Mouse (Mus musculus) forebrain, embryonic 10.5 days (tissue): ENCODE results near the gene Acadm. TPM values are rescaled to one million over a fixed set of nuclear protein-coding genes. Genes with fewer than 3 reads are reported as not detected.

Experiments
- polyA plus RNA-seq: library from polyadenylated mRNA; unstranded; fragments of >200 nt; fragmentation: Nextera tagmentation; extraction: Ambion mirVana; gene quantifications from 2 replicates; pipeline ENCODE4 v1.2.1, GENCODE M21; 2016

Acadm gene
- polyA plus RNA-seq, 1 experiment from 2014 or later, result 39.1 TPM

Other genes with a start within 250 kb of the Acadm start
- 40.0 and 40.5 TPM in 2 replicates for gene St6galnac3, start 219.5 kb downstream of the Acadm start, polyA plus RNA-seq
- gene Asb17, start 100.4 kb downstream of the Acadm start, polyA plus RNA-seq, result 0.58 and 0.76 TPM in 2 replicates
- gene Msh4, start 38.5 kb downstream of the Acadm start, polyA plus RNA-seq, result 0.07 and 0.12 TPM in 2 replicates
- gene Rabggtb, start 31.6 kb downstream of the Acadm start, polyA plus RNA-seq, result 51.2 and 55.5 TPM in 2 replicates
- 0.82 and 0.91 TPM in 2 replicates for gene Slc44a5, start 28.8 kb upstream of the Acadm start, polyA plus RNA-seq